Mouse (Mus musculus): ENCODE data around the gene Vmn1r73. TPM values are rescaled to one million over a fixed set of nuclear protein-coding genes. Genes with fewer than 3 reads are reported as not detected.

The Vmn1r73 gene
- polyA plus RNA-seq (2014; fragmentation: Nextera tagmentation; extraction: Ambion mirVana), result not detected in 2 replicates

DNA sequence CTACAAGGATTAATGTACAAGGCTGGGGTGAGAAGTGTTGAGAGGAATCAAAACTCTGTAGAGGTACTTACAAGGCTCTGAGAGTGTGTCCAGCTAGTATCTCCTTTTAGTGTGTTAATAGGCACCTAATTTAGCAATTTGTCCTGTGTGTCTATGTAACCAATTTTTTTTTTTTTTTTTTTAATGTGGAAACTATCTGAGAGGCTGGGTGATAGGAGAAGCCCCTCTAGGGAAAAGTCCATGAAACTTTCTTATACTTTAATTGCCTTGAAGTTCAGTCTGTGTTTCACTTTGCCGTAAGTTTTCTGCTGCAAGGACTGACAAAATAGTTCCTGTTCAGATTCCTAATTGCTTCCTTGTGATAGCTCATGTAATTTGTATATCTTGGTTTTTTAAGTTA is at the start of gene Vmn1r73:
Vmn1r73 (plus strand) TSS at position 301 of the 400 bp plus-strand sequence.
- Histone ChIP-seq H3K4me3 (ENCODE audit: low read depth, low read length) (no peak within 1 kb of the TSS), H3K9ac (ENCODE audit: low read depth, low read length) (no peak within 1 kb of the TSS)

More for the DNA sequence above, at the start of gene Vmn1r73:
- Histone ChIP-seq H3K4me1 (ENCODE audit: control insufficient read depth, insufficient read depth, low read length) (no peaks in the 10 kb centered on the region), H3K9me3 (replicated peaks; ENCODE audit: control insufficient read depth, low read length) (peaks cover 10% of the 10 kb centered on the region), H3K27me3 (ENCODE audit: control insufficient read depth, insufficient read depth, low read length) (no peaks in the 10 kb centered on the region), H3K36me3 (ENCODE audit: control insufficient read depth, insufficient read depth, low read length) (no peaks in the 10 kb centered on the region), H3K27ac (ENCODE audit: low read depth, low read length) (no peak within 1 kb of the TSS), H3K4me2 (no peak within 1 kb of the TSS)
- no peak for ATAC-seq (replicated peaks; ENCODE audit: insufficient number of reproducible peaks, low FRiP score, low TSS enrichment)
- 81% methylated on average over 1 of the region's 1 CpGs for WGBS (ENCODE audit: insufficient replicate concordance)

Other genes starting within 250 kb of the Vmn1r73 start
- not detected in 2 replicates for gene Zscan4-ps2, start 216.0 kb upstream of the Vmn1r73 start, polyA plus RNA-seq (2014; fragmentation: Nextera tagmentation; extraction: Ambion mirVana)
- gene Zscan4-ps3, start 121.0 kb upstream of the Vmn1r73 start, polyA plus RNA-seq (2014; fragmentation: Nextera tagmentation; extraction: Ambion mirVana), result not detected in 2 replicates
- not detected in 2 replicates for gene Vmn1r72, start 50.1 kb upstream of the Vmn1r73 start, polyA plus RNA-seq (2014; fragmentation: Nextera tagmentation; extraction: Ambion mirVana)
- gene Vmn1r74, start 103.7 kb downstream of the Vmn1r73 start, polyA plus RNA-seq (2014; fragmentation: Nextera tagmentation; extraction: Ambion mirVana), result not detected in 2 replicates
- gene Vmn1r75, start 144.4 kb downstream of the Vmn1r73 start, polyA plus RNA-seq (2014; fragmentation: Nextera tagmentation; extraction: Ambion mirVana), result not detected in 2 replicates
- not detected in 2 replicates for gene Vmn1r76, start 207.9 kb downstream of the Vmn1r73 start, polyA plus RNA-seq (2014; fragmentation: Nextera tagmentation; extraction: Ambion mirVana)